Mouse (Mus musculus): ENCODE results near the gene Far2.

Gene Far2

GRCm38 (mm10) chr6:148227542-148227941, 180.5 kb downstream of the Far2 start:
- no peak for DNase-seq
